Mouse (Mus musculus): ENCODE data around the gene Slc38a2. TPM values are rescaled to one million over a fixed set of nuclear protein-coding genes. Genes with fewer than 3 reads are reported as not detected.

Slc38a2 gene
- total RNA-seq, 2 experiments from 2014 or later, result 359 to 377 TPM

DNA sequence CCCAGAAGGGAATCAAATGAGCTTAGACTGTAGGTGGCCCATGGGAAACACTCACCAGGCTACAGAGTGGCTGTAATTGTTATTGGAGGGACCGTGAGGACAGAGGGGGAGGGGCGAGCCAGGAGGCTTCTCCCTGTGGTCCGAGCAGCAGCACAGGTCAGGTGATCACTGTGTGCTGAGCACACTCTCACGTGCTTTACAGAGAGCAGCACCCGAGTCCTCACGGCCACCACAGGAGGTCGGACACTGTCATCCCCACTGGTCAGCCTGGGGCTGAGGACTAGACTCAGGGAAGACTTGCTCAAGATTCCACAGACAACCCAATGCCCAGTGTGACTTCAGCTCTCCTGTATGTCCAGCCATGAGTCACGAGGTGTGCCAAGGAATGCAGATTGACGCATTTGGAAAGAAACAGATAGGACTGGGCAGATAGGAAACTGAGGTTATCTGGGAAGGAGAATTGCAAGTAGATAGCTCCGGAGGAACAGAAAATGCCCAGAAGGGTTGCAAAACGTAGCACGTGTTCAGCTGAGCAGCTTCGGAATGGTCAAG is 38.9 kb downstream of the Slc38a2 start:
- DNase-seq, result peak; percentile 32

DNA sequence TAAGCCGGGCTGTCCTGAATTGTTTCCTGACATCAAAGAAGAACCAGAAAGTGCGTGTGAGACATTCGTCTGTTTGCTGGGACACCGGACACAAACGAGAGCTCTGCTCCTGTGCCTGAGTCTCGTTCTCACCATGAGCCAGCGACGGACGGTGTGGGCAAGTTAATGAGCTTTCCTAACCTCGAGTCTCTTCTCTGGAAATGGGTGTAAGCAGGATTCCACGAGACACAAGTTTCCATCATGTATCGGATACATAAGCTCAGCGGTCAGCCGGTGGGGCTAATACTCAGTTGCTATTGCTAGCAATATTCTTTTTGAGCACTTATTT is 41.3 kb downstream of the Slc38a2 start:
- DNase-seq, result no peak

DNA sequence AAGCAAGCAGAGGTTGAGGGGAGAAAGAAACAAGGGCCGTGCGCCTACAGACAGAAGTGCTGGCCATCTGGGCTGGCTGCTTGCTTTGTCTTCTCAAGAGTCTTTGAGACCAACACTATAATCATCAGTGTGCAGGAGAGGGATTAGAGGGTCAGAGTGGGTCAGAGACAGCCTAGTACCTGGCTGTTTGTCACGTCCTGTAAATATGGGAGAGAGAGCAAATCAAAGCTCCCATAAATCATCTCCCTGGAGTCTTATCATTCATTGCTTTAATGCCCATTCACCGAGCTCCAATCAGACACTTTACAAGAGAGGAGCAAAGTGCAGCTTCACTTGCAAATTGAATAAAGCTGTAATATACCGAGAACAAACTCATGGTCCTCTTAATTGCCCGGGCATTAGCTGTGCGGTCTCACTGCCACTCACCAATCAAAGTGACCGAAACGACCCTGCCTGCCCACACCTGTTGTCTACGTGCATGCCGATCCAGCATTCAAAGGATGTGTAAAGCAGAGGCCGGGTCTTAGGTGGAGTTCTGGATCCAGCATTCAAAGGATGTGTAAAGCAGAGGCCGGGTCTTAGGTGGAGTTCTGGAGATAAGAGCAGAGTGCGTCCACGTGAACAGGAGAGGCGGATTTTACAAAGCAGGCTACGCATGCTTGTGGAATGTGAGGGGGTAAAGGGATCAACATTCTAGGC is 41.8 kb downstream of the Slc38a2 start:
- no peak for DNase-seq

DNA sequence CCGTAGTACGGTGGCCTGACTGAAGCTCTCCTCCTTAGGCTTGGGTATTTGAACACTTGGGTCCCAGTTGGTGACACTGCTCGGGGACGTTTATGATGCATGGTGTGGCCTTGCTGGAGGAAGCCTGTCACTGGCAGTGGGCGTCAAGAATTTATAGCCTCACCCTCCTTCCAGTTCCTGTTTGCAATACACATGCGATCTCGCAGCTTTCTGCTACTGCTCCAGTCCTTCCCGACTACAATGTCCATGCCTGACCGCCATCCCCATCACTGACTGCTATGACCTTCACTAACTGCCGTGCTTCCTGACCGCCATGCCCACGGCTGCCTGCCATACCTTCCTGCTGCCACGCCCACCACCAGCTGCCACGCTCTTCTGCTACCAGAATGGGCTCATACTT is 44.0 kb downstream of the Slc38a2 start:
- DNase-seq, result no peak

DNA sequence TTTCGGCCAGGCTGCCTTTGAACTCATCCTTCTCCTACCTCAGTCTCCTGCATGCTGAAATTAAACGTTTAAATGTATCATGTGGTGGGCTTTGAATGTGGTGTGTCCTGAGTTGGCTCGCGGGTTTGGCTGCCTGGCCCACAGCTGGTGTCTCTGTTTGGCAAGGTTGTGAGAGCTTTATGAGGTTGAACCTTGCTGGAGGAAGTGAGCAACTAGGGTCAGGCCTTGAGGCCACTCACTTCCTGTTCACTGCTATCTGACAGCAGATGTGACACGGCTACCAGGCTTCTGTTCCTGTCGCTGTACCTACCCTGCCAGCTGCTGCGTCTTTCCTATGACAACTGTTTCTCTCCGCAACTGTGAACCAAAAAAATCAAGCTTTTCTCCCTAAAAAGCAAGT is 44.8 kb downstream of the Slc38a2 start:
- DNase-seq, result no peak

DNA sequence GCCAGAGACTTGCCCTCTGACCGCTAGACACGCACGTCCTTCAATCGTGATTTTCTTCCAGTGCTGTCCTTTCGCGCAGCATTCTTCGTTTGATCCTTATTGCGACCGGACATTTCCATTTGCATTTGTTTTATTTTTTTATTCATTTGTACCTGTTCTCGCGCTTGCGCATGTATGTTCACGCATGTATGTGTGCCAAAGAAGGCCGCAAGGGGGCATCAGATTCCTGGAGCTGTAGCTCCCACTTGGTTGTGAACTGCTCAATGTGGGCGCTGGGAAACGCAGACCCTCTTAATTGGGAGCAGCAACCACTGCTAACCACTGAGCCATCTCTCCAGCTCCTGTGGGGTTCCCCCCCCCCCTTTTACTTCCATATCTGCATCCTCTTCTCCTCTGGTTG is 46.5 kb downstream of the Slc38a2 start:
- DNase-seq, result no peak

DNA sequence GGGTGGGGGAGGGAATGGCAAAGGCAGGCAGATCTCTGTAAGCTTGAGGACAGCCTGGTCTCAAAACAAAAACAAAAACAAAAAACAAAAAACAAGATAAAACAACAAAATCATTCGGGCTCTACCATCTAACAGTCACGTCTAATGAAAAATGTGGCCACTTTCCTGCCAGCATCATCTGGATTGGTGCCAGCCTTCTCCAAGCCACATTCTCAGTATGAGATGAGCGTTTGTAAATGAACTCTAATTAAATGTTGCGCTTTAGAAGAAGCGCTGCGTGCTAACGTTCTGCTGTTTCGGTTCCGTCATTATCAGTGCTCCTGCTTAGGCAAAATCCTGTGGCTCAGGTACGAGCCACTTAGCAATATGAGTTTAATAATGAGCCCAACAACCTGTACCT is 47.0 kb downstream of the Slc38a2 start:
- DNase-seq, result no peak

DNA sequence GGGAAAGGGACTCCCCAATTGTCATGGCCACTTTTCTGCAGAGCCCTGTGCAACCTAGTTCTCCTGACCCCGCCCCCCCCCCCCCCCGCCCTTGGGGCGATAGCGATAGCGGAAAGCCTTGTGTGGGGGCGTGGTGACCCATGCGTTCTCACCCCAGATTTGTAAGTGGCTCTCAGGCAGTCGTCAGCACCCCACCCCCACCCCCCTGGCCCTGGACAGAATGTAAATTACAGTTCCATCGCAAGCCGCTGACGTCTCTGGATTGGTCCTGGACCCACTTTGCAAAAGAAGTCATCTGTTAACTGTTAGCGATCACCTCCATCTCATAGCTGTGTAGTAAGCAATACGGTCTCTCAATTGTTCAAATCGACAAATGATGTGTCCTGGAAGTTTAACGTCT is 52.2 kb downstream of the Slc38a2 start:
- DNase-seq, result no peak

DNA sequence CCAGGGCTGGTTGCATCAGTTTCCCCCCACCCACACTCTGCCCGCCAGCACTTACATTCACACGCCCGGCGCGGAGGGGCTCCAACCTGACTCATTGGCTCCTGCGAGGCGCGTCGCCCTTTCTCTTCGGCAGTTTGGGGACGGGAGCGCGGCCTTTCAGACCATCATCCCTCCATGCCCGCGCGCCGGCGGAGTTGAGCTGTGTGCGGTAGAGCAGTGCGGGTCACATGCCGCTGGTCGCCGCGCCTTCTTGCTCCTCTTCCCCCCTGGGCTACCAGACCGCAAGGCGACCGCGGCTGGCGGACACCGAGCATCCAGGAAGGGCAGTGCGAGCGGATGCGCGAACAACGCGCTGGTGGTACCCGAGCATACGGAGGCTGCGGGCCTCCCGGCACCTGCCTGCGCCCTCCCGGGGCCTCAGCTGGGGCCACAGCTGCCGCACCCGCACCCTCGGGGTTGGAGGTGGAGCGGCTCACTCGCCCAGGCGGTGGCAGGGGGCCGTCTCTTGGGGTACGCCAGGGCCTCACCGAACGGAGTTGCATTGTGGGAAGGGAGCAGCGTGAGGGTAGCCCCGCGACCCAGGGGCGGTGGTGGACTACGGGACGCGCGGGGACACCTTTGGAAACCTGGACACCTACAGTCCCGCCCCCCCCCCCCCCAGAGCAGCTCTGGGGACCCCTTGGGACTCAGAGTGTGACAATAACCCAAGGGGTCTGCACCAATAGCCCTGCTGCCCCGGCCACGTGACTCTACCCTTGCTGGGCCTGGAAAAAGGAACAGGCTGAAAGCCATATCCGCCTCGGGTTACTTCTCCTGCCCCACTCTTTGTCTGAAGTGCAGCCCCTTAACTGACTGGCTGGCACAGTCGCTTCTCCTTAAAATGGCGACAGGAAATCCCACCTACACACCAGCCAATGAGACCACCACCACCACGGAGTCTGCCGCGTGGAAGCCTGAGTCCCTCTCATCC is 56.8 kb downstream of the Slc38a2 start, which contains the start of gene Slc38a1:
Slc38a1 (minus strand) TSS at position 478 of the 970 bp plus-strand sequence.
- peak; percentile 61 for DNase-seq

DNA sequence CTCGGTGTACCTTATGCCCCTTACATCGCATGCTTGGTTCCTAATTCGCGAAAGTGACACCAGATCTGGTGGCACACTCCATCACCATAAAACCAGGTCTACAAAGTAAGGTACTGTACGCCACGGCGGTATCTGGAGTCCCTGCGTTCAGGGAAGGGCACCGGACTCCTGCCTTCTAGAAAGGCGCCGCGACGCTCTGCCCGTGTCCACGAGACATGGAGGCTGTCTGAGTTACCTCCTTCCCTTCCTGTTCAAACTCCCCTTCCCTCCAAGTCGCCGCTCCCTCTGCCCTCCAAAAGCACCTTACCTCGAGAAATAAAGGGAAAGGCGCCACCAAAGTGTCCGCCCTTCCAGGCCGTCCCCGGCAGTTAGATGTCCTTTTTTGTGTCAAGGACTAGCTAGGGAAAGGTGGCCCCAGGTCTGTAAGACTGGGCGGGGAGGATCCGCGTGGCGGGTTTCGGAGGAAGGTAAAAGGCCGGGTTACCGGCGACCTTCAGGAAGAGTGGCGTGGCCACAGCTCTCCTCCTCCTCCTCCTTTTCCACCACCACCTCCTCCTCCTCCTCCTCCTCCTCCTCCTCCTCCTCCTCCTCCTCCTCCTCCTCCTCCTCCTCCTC is 57.6 kb downstream of the Slc38a2 start:
- DNase-seq, result peak; percentile 33

DNA sequence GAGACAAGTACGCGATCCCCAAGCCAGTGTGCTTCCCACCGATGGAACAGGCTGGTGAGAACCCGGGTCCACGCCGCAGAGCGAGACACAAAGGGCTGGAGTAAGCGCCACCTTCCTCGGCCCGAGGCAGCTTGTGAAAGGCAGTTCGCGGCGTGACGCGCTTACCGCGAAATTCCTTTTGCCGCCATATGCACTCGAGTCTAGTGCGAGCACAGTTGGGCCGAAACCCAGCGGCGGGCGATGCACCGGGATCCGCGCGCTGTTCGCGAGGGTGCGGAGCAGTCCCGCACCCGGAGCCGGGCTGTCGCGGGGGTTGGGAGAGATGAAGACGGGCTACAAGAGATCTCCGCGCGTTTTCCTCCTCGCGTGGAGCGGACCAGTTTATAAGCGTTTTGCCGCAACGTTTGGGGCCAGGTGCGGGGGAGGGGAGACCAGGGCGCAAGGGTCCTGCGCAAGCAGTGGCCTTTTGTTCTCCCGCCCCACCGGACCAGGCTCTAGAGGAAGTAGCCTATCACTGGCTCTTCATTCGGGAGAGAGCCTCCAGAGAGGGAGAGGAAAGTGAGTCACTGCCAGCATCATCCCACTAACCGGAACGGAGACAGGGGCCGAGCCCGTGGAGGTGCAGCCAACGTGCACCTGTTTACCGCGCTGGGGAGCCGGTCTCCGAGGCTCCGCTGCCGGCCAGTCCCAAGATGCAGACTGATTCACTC is 58.3 kb downstream of the Slc38a2 start:
- DNase-seq, result peak; percentile 75

DNA sequence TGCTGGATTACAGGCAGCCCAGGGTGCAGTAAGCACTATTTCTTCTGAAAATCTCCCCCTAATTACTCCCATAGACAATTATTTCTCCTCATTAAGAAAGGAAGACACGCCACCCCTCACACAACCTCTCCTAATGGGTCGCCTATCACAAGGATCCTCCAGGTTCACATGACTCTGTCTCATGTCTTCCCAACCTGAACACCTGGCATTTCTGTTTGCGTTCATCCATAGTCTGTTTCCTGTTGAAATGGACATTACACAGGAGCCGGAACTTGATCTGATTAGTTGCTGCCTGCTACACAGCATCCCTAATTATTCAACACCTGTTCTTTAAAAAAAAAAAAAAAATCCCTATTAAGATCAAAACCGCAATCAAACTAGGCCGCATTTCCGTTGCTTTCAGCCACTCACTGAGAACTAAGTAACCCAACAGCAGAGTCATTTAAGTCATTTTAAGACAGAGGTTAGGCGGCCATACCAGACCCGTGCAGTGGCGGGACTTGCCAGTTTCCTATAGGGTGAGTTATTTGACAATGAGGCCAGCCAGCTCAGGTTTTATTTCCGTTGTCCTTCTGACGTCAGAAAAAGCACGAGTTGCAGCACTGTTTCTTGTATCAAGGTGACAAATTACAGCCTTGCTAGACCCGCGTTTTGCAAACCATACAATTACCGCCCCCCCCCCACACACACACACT is 59.1 kb downstream of the Slc38a2 start:
- DNase-seq, result peak; percentile 29

DNA sequence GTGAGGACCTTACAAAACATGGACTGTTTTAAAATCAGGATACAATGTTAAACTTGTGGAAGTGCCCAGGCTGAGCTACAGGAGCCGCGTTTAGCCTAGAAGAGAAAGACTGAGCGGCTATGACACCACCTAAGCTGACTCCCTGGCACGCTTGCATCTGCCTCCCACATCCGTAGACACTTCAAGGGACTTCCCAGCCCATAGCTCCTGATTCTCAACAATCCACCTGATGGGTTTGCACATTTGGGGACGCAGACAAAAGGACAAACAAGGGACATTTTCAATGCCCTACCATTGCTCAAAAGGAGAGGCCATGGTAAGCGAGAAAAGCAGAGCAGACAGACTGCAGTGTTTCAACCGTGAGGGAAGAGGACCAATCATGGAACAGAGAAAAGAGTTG is 59.9 kb downstream of the Slc38a2 start:
- no peak for DNase-seq

DNA sequence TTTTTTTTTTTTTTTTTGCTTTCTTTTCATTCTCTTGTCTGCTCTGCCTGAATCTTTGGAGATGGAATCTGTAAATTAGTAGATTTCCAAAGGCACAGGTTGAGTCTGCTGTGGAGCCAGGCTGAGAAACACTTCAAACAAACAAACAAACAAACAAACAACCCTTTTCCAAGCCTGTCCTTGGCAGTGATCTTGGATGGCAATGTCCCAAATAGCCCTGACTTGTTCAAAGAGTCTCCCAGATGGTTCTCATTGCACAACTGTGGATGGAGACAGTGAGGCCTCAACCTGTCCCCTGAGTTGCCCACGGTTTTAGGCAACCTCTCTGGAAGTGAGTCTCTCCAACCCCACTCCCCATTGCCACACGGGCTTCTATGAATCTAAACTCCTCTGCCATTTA is 60.9 kb downstream of the Slc38a2 start:
- no peak for DNase-seq

DNA sequence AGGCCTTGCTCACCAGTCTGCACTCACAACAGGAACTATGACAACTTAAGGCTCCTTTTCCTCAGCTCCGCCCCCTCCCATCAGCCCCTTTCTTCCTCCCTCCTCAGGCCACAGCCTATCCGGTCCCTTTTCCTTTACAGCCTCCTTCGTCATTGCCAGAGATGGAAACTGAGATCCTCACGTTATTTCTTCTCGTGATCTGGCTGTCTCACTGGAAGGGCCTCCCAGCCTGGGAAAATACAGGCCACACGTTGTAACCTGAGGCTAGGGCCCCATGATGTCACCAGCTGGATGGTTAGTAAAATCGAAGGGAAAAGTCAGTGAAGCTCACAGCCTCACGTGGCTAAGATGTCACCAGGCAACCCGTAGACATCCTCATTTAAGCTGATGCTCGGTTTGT is 61.4 kb downstream of the Slc38a2 start:
- DNase-seq, result peak; percentile 39

Other genes starting within 250 kb of the Slc38a2 start
- 10 to 100 TPM; 69.4 to 71.1 TPM for gene Scaf11, start 238.9 kb downstream of the Slc38a2 start, total RNA-seq (2021)
- gene Slc38a1, start 56.8 kb downstream of the Slc38a2 start, total RNA-seq (2021), result 10 to 100 TPM; 88.2 to 90.4 TPM

All from heart, postnatal 4 days (tissue).